Mouse (Mus musculus): Measurements from ENCODE around the gene AC134908.4.

AC134908.4 gene

DNA sequence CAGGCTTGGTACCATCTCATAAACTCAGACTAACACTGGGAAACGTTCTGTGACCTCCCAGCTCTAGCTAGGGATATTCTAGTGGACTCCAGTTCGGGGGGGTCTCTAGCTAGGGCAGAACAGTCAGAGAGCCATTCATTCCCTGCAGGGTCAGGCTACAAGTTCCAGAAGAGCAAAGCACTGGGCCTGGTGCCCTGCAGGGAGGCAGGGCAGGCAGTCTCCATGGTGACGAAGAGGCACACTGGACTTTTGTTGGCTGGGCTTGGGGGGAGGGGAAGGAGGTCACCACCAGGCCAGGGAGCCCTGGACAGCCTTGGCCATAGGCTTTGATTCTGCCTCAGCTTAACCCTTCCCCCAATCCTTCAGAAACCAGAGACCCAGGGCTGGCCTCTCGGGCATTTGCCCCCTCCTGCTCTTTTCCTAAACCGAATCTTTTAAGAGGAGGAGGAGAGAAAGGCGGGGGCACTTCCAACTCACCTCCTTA is at the start of gene AC134908.4:
AC134908.4 (minus strand) TSS at position 51 of the 484 bp plus-strand sequence.
- no peak for DNase-seq (ENCODE audit: low read depth, low spot score)

DNA sequence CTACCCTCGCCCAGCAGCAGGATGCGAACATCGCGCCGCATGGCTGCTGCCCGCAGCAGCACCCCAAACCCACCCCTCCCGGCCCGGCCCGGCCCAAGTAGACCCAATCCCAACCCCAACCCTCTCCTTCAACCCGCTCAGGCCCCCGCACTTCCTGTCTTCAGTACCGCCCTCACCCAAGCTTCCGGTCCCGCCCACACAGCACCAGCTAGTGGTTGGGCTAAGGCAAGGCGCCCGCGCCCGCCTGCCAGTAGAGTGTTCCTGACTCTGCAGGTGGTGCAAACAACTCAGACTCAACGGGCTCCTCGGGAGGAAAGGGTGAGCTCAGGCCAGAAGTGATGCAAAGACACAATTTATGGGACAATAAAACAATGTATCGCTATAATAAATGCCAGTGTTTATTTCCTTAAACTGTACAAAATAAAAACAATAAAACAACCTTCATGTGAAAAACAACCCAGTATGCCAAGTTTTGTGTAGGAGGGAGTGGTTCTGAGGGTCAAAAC is 49.0 kb upstream of the AC134908.4 start, which contains the start of gene Rhot2:
Rhot2 (minus strand) TSS at position 456 of the 506 bp plus-strand sequence.
- DNase-seq (ENCODE audit: low read depth, low spot score), result peak; percentile 96

DNA sequence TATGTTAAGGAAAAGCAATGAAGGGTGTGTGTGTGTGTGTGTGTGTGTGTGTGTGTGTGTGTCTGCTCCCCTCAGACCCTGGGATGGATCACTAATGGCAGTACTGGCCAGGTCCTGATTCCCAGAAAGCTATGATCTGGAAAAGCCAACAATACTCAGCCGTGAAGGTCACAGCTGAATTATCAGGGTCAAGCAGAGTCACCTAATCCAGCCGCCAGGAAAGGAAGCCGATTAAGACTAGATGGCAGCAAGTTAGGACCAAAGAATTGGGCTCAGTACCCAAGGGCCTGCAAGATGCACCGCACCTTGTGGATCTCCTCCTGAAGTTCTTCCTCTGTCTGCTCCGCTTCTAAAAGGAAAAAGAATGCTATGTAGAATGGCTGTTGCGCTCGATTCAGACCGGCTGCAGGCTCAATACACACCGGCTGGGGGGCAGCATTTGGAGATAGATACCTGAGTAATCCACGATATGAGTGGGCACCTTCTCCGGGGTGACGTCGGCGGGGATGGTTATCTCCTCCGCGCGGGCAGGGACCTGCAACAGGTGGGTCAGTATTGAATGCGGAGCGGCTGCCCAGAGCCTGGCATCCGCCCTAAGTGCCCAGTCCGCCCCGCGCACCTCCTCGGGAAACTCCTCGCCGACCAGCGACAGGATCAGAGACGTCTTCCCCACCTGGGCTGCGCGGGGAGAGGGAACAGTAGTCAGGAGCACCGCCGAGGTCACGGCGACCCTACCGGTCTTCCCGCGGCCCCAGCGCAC is 48.4 kb upstream of the AC134908.4 start:
- DNase-seq (ENCODE audit: low read depth, low spot score), result no peak

DNA sequence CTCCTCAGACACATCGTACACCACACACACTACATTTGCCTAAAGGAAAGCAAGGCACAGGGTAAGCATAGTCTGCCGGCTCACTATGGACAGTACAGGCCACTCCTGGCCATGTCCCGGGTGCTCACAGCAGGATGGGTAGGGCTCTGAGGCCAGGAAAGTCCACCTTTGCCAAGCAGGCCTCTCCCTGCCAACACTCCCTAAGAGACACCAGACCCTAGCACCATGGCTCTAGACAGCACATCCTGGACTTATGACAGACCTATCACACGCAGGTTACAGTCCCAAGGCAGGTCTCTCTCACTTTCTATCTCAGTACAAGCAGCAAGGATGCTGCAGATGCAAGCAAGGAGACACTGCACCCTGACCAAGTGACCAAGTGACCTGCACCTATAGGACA is 47.7 kb upstream of the AC134908.4 start:
- no peak for DNase-seq (ENCODE audit: low read depth, low spot score)

DNA sequence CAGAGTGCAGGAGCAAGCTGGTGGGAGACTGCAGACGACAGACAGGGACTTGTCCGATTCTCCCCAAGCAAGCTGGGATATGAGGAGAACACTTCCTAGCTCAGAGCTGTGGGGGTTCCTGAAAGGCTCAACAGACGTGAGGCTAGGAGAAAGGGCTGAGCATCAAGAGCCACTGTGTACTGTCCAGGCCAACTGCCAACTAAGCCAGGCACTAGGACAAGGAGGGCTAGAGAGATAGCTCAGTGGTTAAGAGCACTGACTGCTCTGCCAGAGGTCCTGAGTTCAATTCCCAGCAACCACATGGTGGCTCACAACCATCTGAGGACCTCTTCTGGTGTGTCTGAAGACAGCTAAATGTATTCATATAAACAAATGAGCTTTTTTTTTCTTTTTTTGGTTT is 47.0 kb upstream of the AC134908.4 start:
- no peak for DNase-seq (ENCODE audit: low read depth, low spot score)

DNA sequence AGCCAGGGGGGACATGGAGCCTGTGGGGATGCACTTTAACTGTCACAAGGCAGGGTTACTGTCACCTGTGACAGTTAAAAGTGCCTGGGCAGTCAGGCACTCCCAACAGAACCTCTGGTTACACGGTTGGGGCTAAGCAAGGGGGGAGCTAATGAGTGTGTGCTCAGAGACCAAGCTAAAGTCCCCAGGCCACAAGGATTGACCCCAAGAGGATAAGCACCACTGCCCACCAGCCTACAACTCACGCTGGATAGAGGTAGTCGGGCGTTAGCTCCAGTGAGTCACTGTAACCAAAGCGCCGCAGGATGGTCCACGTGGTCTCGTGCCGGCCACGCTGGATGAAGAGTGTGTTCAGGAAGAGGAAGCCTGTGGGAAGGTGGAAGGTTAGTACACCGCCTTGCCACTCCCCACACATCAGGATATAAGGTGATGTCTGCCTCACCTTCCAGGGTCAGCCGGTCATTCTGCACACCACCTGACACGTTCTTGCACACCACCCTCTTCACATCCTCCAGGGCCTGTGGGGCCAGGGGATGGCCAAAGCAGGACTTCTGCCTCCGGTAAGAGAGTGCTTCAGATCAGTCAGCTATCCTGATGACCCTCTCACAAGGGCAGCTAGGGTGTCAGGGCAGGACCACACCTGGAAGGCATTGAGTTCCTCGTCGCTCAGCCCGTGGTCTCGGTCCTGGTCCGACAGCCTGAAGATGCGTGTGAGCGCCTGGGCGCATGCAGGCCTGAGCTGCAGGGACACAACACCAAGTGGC is 45.8 kb upstream of the AC134908.4 start, which contains the start of gene Gm20683:
Gm20683 (minus strand) TSS at position 647 of the 764 bp plus-strand sequence.
- no peak for DNase-seq (ENCODE audit: low read depth, low spot score)

DNA sequence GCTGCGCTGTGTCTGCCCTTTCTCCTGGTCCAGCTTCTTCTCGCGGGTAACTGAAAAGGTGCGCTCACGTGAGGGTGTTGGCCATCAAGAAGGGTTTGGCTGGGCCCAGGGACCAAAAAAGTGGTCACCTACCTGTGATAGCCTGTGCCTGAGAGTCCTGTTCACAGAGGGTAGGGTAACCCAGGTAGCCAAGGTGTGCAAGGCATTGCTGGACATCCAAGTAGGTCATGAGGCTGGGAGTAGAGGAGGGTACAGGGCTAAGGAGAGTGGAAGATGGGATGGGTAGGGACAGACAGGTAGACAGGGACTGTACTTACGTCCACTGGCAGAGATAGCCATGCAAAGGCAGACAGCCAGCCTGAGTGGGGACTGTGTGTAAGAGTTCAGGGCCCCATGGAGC is 45.1 kb upstream of the AC134908.4 start:
- no peak for DNase-seq (ENCODE audit: low read depth, low spot score)

DNA sequence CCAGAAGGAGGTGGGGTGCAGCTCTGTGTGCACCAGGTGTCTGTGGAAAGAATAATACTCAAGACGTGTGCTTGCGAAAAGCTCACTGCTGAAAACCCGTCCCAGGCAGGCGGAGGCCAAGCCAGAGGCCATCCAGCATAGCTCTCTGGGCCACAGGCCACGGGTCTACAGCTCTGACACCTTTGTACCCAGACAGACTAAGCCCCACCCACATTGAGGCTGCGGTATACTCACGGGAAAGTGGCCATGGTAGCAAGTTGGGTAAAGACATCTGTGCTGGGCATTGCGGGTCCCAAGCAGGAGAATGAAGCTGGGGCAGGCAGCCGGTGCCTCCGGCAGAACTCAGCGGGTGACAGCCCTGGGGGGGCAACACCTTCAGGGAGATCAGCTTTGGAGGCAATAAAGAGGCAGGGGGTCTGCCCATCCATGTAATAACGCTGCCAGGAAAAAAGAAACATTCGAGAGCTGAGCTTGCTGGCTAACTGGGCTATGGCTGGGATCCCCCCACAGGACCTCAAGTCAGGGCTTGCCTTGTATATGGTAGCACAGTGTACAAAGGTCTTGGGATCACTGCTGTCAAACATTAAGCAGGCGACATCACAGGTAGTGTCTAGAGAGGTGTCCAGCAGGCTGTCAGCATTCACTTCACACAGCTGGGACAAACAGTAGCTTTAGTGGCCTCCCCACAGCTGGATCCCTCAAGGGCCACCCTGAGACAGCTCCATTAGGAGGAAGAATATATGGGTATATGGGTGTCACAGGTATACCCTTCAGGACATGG is 44.2 kb upstream of the AC134908.4 start:
- DNase-seq (ENCODE audit: low read depth, low spot score), result no peak

DNA sequence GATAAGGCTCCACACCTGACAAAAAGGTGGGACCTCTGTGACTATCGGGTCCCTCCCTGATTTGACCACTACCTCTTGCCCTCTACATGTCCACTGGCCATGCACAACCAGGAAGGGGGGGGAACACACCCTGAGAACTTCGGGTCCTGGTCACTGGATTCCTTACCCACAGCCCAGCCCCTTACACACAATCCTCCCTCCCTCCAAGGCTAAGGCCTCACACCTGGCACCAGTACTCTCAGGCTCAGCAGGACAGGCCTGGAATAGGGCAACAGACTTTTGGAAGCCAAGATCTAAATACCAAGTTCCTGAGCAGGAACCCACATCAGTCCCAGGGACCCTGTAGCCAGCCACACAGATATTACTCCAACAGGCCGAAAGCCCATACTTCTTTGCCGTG is 43.4 kb upstream of the AC134908.4 start:
- DNase-seq (ENCODE audit: low read depth, low spot score), result no peak

DNA sequence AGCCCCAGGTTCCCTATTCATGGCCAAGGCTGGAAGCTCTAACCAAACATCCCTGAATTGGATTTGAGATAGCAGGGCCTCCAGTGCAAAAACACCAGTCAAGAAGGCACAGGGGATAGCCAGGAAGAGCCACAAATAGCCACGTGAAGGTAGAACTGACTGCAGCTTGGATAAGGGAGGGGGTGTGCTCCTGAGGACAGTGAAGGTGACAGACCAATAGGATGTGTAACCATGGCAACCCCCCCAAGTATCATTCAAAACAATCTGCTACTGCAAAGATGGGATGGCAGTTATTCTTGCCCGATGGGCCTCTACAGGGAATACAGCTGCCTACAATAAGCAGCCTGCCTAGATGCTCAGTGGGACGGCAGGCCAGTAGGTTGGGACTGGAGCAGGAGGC is 42.1 kb upstream of the AC134908.4 start:
- no peak for DNase-seq (ENCODE audit: low read depth, low spot score)

DNA sequence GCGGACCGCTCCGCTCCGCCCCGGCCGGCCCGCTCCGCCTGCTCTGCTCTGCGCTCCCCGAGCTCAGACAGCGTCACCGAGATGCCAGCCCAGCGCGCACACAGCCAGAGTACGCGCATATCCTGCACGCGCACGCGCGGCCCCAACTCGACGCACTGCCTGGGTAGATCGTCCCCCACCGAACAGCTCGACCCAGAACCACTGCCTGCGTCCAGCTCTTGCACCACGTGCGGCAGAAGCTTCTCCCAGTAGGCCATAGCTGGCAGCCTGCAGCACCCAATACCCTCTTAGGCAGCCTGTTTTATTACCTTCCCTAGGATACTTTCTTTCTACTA is 41.6 kb upstream of the AC134908.4 start, which contains the start of gene Rhbdl1:
Rhbdl1 (minus strand) TSS at position 220 of the 335 bp plus-strand sequence.
- peak; percentile 76 for DNase-seq (ENCODE audit: low read depth, low spot score)

DNA sequence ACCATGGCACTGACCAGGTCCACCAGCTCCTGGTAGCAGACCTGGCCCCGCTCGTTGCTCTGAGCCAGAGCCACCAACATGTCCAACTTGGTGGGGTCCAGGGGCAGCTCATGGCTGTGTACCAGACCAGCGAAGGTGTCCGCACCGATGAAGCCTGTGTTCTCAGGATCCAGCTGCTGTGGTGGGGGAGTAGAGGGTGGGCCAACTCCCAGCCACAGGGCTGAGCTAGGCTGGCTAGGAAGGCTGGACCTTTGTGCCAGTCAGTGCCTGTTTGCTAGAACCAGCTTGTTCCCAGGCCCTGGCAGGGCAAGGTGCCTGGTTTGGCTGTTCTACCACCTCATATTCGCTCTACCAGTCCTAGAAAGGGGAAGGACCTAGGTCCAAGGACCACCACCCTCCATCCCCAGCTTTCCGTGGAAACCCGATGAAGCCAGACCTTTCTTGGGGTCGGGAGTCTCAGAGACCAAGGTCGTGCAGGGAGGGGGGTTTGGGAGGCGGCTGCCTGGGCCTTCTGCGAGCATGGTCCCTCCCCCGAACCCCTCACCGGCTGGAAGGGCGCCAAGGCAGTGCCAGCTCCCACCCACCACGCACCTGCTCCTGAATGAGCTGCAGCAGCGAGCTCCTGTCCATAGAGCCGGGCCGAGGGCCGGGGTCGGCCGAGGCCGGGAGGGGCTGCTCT is 41.1 kb upstream of the AC134908.4 start:
- DNase-seq (ENCODE audit: low read depth, low spot score), result no peak

DNA sequence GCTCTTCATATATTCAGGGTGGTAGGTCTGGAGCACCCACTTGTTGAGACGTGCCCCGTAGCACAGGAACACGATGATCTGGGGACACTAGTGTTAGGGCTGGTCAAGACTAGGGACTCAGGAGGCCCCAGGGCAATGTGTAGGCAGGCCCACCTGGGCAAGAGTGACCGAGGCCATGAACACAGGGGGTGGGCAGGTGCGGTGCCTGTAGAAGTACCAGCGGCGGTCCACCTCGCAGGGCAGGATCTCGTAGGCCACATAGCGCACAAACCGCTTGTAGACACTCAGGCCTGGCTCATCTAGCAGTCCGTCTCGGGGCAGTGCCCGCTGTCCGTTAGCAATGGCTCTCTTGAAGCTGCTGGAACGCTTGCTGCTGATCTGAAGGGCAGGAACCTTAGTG is 40.4 kb upstream of the AC134908.4 start:
- no peak for DNase-seq (ENCODE audit: low read depth, low spot score)

DNA sequence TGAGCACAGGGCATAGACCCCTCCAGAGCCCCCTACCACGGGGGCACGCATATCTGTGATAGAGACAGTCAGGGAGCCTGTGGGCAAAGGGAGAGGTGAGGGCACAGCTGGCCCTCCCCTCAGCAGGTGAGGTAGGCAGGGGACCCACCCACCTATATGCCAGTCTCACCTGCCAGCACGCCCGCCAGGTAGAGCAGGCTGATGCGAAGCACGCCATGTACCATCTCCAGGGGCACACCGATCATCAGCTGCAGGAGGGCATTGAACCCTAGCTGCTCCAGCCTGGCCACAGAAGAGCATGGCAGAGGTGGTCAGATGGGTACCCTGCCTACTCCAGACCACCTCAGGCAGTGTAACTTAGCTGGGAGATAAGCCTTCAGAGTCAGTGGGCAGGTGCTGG is 39.8 kb upstream of the AC134908.4 start:
- DNase-seq (ENCODE audit: low read depth, low spot score), result no peak

DNA sequence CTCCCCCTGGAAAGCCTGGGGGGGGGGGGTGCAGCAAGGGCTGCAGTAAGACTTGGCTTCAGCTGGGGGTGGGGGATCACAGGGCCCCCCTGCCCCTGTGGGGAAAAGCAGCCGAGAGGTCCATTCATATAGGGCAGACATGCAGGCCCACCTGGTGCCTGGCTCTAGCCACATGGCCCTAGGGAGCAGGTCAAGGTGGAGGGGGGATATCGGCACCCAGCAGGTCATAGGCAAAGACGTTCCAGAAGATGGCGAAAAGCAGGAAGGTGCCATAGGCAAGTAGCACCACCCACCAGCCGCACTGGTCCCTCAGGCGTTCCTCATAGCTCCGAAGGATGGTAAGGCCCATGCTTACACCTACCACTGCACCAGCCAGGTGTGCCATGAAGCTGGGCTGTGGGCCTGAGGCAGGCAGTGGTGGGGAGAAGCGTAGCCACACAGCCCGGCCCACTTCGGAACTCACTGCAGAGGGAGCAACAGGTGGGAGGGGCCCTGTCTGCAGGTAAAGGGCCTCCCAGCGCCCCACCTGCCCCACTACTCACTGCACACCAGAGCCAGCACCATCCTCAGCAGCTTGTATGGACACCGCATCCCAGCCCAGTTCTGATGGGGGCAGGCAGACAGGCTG is 39.2 kb upstream of the AC134908.4 start:
- no peak for DNase-seq (ENCODE audit: low read depth, low spot score)

DNA sequence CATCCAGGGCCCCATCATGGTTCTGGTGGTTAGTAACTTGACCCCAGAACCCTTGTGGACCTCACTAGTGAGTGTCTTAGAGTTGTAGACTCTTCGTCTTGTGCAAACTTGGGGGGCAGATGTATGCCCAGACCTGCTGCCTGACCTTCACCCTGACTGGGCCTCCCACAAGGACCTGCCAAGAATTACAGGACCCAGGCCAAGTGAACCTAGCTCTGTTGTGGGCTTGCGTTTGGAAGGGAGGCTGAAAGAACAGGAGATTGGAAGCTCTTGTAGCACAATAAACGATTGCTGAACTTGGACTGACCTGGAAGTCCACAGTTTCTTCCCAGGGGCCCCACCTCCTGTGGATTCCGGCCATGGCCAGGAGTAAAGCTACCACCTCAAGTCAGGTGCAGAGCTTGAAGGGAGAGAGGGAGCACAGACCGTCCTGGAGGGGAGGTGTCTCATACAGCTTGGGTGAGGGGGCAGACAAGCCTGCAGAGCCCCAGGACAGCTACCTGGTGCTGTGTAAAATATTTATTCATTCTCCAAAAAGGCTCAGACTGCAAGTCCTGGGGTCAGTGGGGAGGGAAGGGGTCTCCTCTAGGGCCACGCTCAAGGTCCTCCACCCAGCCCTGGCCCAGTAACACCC is 38.6 kb upstream of the AC134908.4 start:
- DNase-seq (ENCODE audit: low read depth, low spot score), result no peak

DNA sequence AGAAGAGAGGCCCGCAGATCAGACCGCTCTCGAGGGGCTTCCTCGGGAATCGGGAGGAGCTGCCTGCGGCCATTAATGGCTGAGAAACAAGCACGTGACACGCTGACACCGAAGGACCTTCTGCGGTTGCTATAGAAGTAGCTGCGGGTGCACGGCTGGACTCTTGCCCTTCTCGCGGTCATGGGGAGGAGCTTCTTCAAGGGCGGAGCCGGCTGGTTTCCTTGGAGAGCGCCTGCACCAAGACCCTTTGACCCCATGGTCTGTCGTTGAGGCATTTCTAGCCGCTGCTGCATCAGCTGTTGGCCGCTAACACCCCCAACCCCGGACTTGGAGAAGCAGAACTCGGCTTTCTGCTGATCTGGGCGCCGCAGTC is 37.8 kb upstream of the AC134908.4 start, which contains the start of gene Stub1:
Stub1 (minus strand) TSS at position 114 of the 373 bp plus-strand sequence.
- peak; percentile 91 for DNase-seq (ENCODE audit: low read depth, low spot score)

DNA sequence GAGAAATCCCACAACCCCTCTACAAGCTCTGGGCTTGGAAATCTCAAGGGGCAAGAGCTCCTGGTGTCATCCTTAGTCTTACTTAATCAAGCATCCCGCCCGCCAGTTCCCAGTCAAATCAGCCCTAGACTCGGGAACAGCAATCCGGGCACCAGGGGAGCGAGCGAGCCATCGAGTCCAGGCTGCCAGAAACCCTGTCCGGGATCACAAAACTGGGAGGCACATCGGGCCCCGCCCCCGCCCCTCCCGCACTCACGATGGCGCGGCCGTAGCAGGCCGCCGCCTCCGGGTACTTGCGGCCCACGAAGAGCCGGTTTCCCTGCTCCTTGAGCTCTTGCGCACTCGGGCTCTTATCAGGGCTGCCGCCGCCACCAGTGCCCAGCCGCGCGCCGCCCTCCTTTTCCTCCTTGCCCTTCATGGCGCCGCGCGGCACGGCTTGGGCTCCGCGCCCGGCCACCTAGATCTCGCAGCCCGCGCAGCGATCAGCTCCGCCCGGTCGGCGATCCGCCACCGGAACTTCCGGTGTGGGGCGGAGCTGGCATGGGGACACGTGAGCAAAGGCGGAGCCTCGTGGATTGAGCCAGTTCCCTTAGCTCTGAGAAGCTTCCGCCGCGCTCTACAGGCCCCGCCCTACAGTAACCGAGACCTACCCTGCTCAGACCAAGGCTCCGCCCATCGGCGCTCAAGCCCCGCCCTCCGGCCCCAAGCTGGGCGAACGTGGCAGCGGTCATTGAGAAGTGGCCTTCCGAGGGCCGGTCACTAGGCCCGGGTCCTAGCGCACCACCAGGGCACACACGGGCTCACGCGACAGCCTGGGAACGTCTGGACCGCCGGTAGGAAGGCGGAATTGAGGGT is 37.2 kb upstream of the AC134908.4 start:
- DNase-seq (ENCODE audit: low read depth, low spot score), result peak; percentile 99

All from ZHBTc4 (cell line).